Mouse (Mus musculus): ENCODE data around the gene Gif.

- no peak for TF ChIP-seq CTCF (conservative IDR thresholded peaks at IDR 0.05; ENCODE audit: insufficient read depth, insufficient read length, low read depth, low read length)
- TF ChIP-seq POLR2A (IDR thresholded peaks at IDR 0.05; ENCODE audit: low read depth, low read length): no peak
Measured at GRCm38 (mm10) chr19:11770205-11770892, 23.0 kb downstream of the Gif start, which contains the start of gene Mrpl16.
